Mouse (Mus musculus) stomach, postnatal 0 days (tissue): ENCODE measurements around the gene Med10.

Experiments
- CTCF ChIP-seq: IDR thresholded peaks from 2 replicates; pipeline ENCODE4 v1.5.1; 2016; ENCODE audit warnings: antibody characterized with exemption, low read depth, mild to moderate bottlenecking, moderate library complexity
- EP300 ChIP-seq: optimal IDR thresholded peaks from 2 replicates; pipeline ENCODE3; 2016; ENCODE audit warnings: antibody characterized with exemption

DNA sequence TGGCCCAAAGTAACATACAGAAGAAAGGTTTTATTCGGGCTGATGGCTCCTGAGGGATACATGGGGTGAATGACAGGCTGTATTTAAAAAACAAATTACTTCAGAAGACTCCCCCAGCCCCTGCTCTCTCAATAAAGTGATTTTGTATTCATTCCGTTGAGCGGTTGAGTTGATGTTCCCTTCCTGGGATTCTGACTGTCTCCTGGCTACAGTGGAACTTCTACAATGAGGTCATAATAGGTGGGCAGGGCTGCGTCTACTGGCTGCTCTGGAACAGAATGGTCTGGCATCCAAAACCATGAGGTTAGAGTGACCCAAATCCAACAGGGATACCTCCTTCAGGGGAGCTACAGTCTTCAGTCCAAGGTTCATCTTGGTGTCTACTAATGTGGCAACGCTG, at the start of gene Med10:
- TF ChIP-seq CTCF (no peak), EP300 (no peak)
